Mouse (Mus musculus) forebrain, embryonic 14.5 days (tissue): Measurements from ENCODE around the gene Scgb1a1. TPM values are rescaled to one million over a fixed set of nuclear protein-coding genes. Genes with fewer than 3 reads are reported as not detected.

ENCODE experiments used
- ATAC-seq: fragments of 200-750 bp; cut with Nextera tagmentation; 2 replicates; pipeline ENCODE4 v1.8.0; 2017; ENCODE audit warnings: mild to moderate bottlenecking, moderate library complexity
- DNase-seq: peaks from one replicate; pipeline ENCODE4 v3.0.0-alpha.2; 2015; ENCODE audit warnings: low spot score
- H3K27ac ChIP-seq: fragments of 300-500 bp; sonication (generic); 2 replicates; pipeline ENCODE4 v1.5.1; 2014; ENCODE audit warnings: low read depth, mild to moderate bottlenecking, control low read depth, low read length, moderate library complexity
- H3K27me3 ChIP-seq: fragments of 300-500 bp; sonication (generic); replicated peaks from 2 replicates; pipeline ENCODE4 v1.6.1; 2014; ENCODE audit warnings: low read length, control low read depth, mixed read lengths; ENCODE audit not compliant: control insufficient read depth, insufficient read depth
- H3K36me3 ChIP-seq: fragments of 300-500 bp; sonication (generic); 2 replicates; pipeline ENCODE4 v1.6.1; 2014; ENCODE audit warnings: low read length, control low read depth; ENCODE audit not compliant: control insufficient read depth, insufficient read depth
- H3K4me1 ChIP-seq: fragments of 300-500 bp; sonication (generic); 2 replicates; pipeline ENCODE4 v1.6.1; 2014; ENCODE audit warnings: antibody characterized with exemption, low read length, control low read depth; ENCODE audit not compliant: control insufficient read depth, insufficient read depth
- H3K4me2 ChIP-seq: fragments of 300-500 bp; sonication (generic); 2 replicates; pipeline ENCODE4 v1.6.1; 2014; ENCODE audit warnings: mild to moderate bottlenecking, control low read depth, low read length
- H3K4me3 ChIP-seq: fragments of 300-500 bp; sonication (generic); 2 replicates; pipeline ENCODE4 v1.5.1; 2014; ENCODE audit warnings: low read depth, low read length, control low read depth
- H3K9ac ChIP-seq: fragments of 300-500 bp; sonication (generic); 2 replicates; pipeline ENCODE4 v1.6.1; 2014; ENCODE audit warnings: mild to moderate bottlenecking, low read length, control low read depth, moderate library complexity
- H3K9me3 ChIP-seq: fragments of 300-500 bp; sonication (generic); replicated peaks from 2 replicates; pipeline ENCODE4 v1.6.1; 2016; ENCODE audit warnings: low read length, control low read depth, mixed read lengths; ENCODE audit not compliant: control insufficient read depth
- WGBS: fragments of 180-500 bp; shearing (Covaris S2); extraction: QIAGEN DNeasy Blood & Tissue Kit; methylation state at CpG from one replicate; pipeline ENCODE4 v1.1.7; 2014; 5-methylcytosine and 5-hydroxymethylcytosine counted together
- polyA plus RNA-seq: library from polyadenylated mRNA; unstranded; fragments of >200 nt; fragmentation: Nextera tagmentation; extraction: Ambion mirVana; gene quantifications from 2 replicates; pipeline ENCODE4 v1.2.1, GENCODE M21; 2014

The Scgb1a1 gene
- polyA plus RNA-seq, 1 experiment from 2014 or later, result not detected

DNA sequence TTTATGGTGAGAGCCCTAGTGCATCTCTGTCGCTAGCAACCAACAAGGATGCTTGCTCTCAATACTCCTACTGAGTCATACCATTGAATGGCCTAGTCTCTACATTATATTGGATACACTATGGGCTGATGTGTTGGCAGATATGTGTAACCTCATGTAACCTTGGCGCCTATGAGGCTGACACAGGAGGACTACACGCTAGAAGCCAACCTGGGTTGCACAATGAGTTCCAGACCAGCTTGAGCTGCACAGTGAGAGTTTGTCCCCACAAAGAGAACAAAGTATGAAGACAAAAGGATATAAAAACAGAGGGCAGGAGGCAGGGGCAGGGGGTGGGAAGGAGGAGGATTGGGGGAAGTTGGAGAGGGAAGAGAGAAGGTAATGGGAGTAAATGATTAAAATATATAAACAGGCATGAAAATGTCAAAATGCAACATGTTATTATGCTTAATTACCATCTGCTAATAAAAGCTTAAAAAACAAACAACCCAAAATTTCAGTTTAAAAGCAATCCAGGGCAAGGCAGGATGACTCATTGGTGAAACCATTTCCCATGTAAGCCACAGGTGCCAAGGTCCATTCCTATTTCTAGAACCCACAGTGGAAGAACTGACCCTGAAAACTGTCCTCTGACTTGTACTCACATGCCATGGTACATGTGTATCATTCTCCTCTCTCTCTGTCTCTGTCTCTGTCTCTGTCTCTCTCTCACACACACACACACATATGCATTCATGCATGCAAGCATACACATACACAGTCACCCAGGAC is 32.1 kb upstream of the Scgb1a1 start:
- WGBS, result 90% methylated on average over 3 of the region's 3 CpGs
- ATAC-seq, result no peak
- no peaks in the 10 kb centered on the region; the same call in 1 of the 2 replicates for H3K4me1 ChIP-seq

GRCm38 (mm10) chr19:9117275-9117674 is 29.5 kb upstream of the Scgb1a1 start:
- Histone ChIP-seq H3K36me3 (peaks cover 39% of the 10 kb centered on the region), H3K27me3 (no peaks in the 10 kb centered on the region), H3K9ac (0 out of 2 replicates have a peak overlapping the region, but pooled peaks have one; percentile 5), H3K9me3 (no peaks in the 10 kb centered on the region), H3K4me2 (no peak overlapping the region), H3K4me1 (no peaks in the 10 kb centered on the region; the same call in 1 of the 2 replicates), H3K4me3 (no peak overlapping the region), H3K27ac (no peak overlapping the region)
- DNase-seq, result peak; percentile 80
- 35% methylated on average over 5 of the region's 5 CpGs for WGBS
- ATAC-seq, result peak; percentile 93

More for the DNA sequence above, 32.1 kb upstream of the Scgb1a1 start:
- DNase-seq, result no peak
- Histone ChIP-seq H3K9me3 (no peaks in the 10 kb centered on the region), H3K9ac (no peak overlapping the region), H3K4me2 (no peak overlapping the region), H3K27me3 (no peaks in the 10 kb centered on the region), H3K36me3 (peaks cover 17% of the 10 kb centered on the region; the same call in 1 of the 2 replicates), H3K27ac (no peak overlapping the region), H3K4me3 (no peak overlapping the region)

DNA sequence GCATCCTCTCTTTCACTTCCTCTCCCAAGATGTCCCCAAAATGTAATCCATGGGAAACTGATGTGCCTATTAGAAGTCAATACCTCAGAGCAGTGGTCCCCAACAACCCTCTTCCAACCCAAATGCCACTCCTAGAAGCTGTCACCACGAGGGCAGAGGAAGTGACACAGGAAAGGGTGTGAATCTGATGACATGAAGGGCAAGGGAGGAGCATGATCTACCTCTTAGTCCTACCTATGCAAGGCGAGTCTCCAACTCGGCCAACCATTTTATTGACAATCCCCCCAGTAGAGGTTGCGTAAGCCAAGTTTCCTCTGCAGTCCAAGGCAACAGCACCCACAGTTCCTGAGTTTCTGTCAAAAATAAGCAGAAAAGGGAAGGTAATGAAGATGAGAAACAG is 28.5 kb upstream of the Scgb1a1 start:
- Histone ChIP-seq H3K4me2 (no peak overlapping the region), H3K9ac (no peak overlapping the region), H3K4me3 (no peak overlapping the region), H3K36me3 (peaks cover 39% of the 10 kb centered on the region), H3K27ac (no peak overlapping the region), H3K4me1 (no peaks in the 10 kb centered on the region; the same call in 1 of the 2 replicates), H3K9me3 (no peaks in the 10 kb centered on the region), H3K27me3 (no peaks in the 10 kb centered on the region)
- no peak for DNase-seq
- WGBS, result 86% methylated on average over 4 of the region's 4 CpGs
- ATAC-seq, result no peak

GRCm38 (mm10) chr19:9112043-9112442 is 24.3 kb upstream of the Scgb1a1 start:
- no peak overlapping the region for H3K4me3 ChIP-seq
- H3K9me3 ChIP-seq, result no peaks in the 10 kb centered on the region
- ATAC-seq (no peak), DNase-seq (no peak)
- H3K4me2 ChIP-seq, result no peak overlapping the region
- H3K4me1 ChIP-seq, result no peaks in the 10 kb centered on the region; the same call in 1 of the 2 replicates
- H3K27me3 ChIP-seq, result no peaks in the 10 kb centered on the region
- no peak overlapping the region for H3K9ac ChIP-seq
- peaks cover 35% of the 10 kb centered on the region for H3K36me3 ChIP-seq
- no peak overlapping the region for H3K27ac ChIP-seq
- WGBS, result 79% methylated on average over 8 of the region's 8 CpGs

GRCm38 (mm10) chr19:9110182-9110869 is 22.6 kb upstream of the Scgb1a1 start:
- H3K36me3 ChIP-seq, result peaks cover 27% of the 10 kb centered on the region
- ATAC-seq, result peak; percentile 91
- H3K27ac ChIP-seq, result no peak overlapping the region
- no peaks in the 10 kb centered on the region for H3K9me3 ChIP-seq
- no peaks in the 10 kb centered on the region for H3K4me1 ChIP-seq
- no peak overlapping the region for H3K9ac ChIP-seq
- peak; percentile 91 for DNase-seq
- no peaks in the 10 kb centered on the region for H3K27me3 ChIP-seq
- H3K4me3 ChIP-seq, result no peak overlapping the region
- H3K4me2 ChIP-seq, result no peak overlapping the region
- WGBS, result 58% methylated on average over 4 of the region's 4 CpGs

GRCm38 (mm10) chr19:9108536-9108935 is 20.8 kb upstream of the Scgb1a1 start:
- no peak overlapping the region for H3K9ac ChIP-seq
- no peaks in the 10 kb centered on the region for H3K4me1 ChIP-seq
- WGBS, result 91% methylated on average over 1 of the region's 1 CpGs
- no peak overlapping the region for H3K4me3 ChIP-seq
- no peak overlapping the region for H3K27ac ChIP-seq
- peaks cover 12% of the 10 kb centered on the region for H3K36me3 ChIP-seq
- DNase-seq, result no peak
- H3K9me3 ChIP-seq, result no peaks in the 10 kb centered on the region
- H3K27me3 ChIP-seq, result no peaks in the 10 kb centered on the region
- no peak overlapping the region for H3K4me2 ChIP-seq
- ATAC-seq, result no peak

GRCm38 (mm10) chr19:9107379-9107755 is 19.6 kb upstream of the Scgb1a1 start:
- 59% methylated on average over 1 of the region's 1 CpGs for WGBS
- Histone ChIP-seq H3K4me1 (no peaks in the 10 kb centered on the region), H3K4me2 (no peak overlapping the region), H3K36me3 (peaks cover under 1% of the 10 kb centered on the region), H3K27ac (no peak overlapping the region), H3K9ac (no peak overlapping the region), H3K27me3 (no peaks in the 10 kb centered on the region), H3K4me3 (no peak overlapping the region), H3K9me3 (no peaks in the 10 kb centered on the region)
- DNase-seq (no peak), ATAC-seq (no peak)

GRCm38 (mm10) chr19:9106751-9107378 is 19.1 kb upstream of the Scgb1a1 start:
- Histone ChIP-seq H3K9me3 (no peaks in the 10 kb centered on the region), H3K27me3 (no peaks in the 10 kb centered on the region), H3K4me1 (no peaks in the 10 kb centered on the region), H3K36me3 (no peaks in the 10 kb centered on the region; the same call in none of the 2 replicates), H3K4me2 (no peak overlapping the region), H3K9ac (no peak overlapping the region), H3K4me3 (no peak overlapping the region), H3K27ac (no peak overlapping the region)
- WGBS, result 69% methylated on average over 4 of the region's 4 CpGs
- ATAC-seq (no peak), DNase-seq (no peak)
